Mouse (Mus musculus) kidney, adult 9 months (tissue): Measurements from ENCODE around the gene Fgd3.

ENCODE experiments used
- DNase-seq: peaks from one replicate; pipeline ENCODE4 v3.0.0; 2022

Gene Fgd3

DNA sequence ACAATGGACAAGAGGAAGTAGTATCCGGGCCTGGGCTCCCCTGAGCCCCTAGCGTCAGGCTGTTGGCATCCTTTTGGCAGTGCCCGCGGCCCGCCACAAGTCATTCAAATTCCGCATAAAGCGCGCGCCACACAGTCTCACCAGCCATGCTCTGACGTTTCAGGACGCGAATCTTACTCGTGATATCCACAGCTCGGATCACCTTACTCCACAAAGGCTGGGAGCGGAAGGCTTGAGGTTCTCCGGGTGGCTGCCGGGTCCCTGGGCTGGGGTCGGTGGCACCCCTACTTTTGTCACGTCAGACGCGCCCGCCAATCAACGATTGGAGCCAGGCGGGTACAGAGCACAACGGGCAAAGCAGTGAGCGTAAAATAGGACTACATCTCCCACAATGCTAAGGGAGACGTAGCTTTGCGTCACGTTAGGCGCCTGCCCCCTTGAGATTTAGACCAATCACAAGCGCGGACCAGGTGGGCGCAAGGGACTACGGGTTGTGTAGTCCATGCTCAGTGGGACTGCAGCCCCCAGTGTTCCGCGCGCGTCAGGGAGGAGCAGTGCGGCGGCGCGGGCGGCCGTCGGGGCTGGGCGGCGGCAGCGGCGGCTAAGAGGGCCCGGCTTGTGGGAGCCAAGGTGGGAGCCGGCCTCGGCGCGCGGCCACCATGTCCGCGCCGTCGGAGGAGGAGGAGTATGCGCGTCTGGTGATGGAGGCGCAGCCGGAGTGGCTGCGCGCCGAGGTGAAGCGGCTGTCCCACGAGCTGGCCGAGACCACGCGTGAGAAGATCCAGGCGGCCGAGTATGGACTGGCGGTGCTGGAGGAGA, 21.1 kb upstream of the Fgd3 start, which contains the start of gene Bicd2:
Bicd2 (plus strand) TSS at position 574 of the 819 bp plus-strand sequence.
- peak; percentile 98 for DNase-seq

GRCm38 (mm10) chr13:49338893-49339546, 18.9 kb upstream of the Fgd3 start:
- DNase-seq: peak; percentile 69

DNA sequence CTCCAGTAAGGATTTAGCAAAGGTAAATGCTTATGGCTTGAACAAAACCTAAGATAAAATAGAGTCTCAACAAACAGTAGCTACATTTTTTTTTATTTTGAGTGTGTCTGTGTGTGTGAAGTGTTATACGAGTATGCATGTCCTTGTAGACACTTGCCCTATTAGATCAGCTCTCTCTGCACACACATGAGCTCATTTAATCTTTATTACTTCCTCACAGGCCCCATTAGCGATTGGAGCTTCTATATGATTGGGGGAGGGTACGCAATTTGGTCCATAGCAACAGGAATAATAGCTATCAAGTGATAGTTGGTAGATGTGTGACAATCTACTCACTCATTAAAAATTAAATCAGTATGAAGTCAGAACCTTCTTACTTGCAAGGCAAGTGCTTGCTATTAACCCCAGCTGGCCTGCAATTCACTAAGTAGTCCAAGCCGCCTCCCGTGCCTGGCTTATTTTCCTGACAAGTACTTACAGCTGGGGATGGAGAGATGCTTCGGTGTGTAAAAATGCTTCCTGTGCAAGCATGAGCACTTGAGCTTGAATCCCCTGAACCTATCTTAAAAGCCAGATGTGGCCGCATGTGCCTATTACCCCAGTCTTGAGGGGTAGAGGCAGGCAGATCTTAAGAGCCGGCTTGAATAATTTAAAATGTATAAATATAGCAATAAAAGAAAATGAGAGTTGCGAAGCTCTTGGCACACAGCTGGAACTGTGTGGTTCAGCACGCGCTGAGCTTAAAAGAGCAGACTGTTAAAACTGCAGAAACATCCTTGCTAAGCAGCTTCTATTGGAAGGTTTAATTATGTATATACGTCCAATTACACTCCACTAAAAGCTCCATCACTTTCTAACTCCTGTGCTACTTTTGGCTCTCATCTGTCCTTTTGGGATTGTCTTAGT, 15.2 kb upstream of the Fgd3 start:
- no peak for DNase-seq

DNA sequence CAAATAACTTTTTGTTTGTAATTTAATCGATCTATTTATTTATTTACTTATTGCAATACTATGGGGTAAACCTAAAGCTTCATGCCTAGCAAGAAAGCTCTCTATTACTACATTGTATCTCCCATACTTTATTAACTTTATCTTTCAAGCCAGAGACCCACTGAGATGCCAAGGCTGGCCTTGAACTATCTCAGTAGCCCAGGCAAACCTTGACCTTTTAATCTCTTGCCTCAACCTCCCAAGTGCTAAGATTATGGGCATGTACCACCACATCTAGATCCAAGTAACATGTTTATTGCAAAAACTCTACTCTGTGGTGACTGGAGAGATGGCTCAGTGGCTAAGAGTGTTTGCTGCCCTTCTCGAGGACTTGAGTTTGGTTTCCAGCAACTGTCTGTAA, 13.1 kb upstream of the Fgd3 start:
- no peak for DNase-seq

- no peak for DNase-seq
Observed at GRCm38 (mm10) chr13:49328101-49328500, 8.0 kb upstream of the Fgd3 start.

DNA sequence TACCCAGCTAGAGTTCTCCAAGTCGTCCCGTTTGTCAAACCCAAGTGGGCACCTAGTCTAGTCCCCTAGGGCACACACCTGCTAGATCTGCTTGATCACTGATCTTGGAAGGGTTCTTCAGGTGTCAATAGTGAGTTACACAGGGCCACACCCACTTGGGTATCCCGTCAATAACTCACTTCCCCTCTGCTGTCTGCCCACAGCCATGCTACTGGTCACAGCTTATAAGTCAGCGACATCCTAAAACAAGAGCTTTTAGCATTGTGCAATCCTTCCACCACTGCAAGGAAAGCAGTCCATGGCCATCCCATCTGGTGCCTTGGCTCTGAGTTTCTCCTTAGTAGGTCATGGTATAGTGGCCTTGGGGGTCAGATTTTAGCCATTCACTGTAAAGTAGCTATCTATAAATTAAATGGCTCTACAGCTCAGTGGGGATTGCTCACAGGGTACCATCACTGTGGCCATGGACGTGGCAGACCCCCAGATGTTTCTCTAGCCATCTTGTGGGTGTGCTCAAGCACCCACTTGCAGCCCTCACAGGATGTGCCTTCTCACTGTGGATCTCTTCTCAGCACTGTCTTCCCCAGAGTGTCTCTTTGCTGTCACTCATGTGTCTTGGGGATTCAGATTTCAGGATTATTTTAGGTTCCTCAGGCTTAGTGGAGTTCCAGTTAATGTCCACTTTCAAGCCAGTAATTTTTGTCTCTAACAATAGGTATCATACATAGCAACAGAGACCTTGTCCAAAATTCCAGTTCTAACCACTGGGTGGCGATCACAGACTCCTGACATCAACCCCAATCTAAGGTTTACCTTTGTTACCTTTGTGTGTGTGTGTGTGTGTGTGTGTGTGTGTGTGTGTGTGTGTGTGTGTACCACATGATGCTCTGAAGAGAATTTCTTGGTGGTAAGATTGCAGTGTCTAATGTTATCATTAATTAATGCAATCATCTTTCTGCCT, 6.4 kb upstream of the Fgd3 start:
- DNase-seq: peak; percentile 73

- DNase-seq: no peak
Observed at GRCm38 (mm10) chr13:49324871-49325270, 4.8 kb upstream of the Fgd3 start.

DNA sequence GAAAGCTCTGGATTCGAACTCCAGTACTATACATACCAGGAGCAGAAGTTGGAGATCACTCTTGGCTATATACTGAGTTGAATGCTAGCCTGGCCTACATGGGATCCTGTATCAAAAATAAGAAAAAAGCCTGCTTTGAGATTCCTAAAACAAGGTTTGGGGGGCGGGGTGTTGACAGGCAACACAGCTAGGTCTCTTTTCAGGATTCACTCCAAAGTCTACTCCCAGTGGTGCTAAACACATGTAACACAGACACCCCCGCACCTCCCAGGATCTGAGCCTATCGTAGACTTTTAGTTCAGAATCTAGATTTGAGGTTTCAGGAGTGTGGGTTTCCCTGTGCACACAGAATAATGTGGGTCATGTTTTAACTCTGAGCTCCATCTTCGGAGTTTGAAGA, 2.6 kb upstream of the Fgd3 start:
- no peak for DNase-seq

DNA sequence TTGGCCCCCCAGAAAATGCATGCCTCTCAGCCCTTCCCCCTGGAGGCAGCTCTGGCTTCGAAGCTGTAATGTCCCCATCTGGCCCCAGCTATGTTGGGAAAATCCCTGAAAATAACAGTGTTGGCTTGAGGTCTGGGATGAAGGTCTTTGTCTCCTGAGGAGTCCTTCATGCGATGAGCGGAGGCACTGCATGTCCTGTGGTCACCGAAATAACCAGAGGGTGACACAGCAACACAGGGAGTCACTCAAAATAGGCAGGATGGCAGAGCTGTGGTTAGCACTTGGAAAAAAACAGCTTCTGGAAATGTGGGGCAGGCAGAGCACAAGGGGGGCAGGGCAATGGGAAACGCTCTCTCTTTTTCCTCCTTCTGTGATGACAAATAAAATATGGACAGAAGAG, 2.1 kb upstream of the Fgd3 start:
- DNase-seq: no peak

GRCm38 (mm10) chr13:49321452-49321851, 1.3 kb upstream of the Fgd3 start:
- no peak for DNase-seq

DNA sequence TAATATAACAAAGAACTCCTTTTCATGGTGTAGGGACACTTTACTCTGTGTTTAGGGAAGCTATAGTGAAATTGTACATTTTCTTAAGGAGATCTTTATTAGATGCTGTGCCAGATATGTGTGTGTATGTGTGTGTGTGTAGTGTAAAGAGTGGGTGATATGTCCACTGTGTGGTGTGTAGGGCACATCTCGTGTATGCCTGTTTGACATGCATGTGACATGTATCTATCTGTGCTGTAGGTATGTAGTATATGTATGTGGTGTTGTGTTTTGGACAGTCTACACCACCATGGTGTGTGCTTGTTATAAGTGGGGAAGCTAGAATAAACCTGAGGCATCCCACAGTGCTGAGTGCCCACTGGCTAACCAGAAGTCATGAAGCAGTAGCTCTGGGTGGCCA, 403 bp upstream of the Fgd3 start:
- DNase-seq: no peak

- DNase-seq: no peak
Observed at GRCm38 (mm10) chr13:49317914-49318313, 2.2 kb downstream of the Fgd3 start.

GRCm38 (mm10) chr13:49317508-49317907, 2.6 kb downstream of the Fgd3 start:
- no peak for DNase-seq

DNA sequence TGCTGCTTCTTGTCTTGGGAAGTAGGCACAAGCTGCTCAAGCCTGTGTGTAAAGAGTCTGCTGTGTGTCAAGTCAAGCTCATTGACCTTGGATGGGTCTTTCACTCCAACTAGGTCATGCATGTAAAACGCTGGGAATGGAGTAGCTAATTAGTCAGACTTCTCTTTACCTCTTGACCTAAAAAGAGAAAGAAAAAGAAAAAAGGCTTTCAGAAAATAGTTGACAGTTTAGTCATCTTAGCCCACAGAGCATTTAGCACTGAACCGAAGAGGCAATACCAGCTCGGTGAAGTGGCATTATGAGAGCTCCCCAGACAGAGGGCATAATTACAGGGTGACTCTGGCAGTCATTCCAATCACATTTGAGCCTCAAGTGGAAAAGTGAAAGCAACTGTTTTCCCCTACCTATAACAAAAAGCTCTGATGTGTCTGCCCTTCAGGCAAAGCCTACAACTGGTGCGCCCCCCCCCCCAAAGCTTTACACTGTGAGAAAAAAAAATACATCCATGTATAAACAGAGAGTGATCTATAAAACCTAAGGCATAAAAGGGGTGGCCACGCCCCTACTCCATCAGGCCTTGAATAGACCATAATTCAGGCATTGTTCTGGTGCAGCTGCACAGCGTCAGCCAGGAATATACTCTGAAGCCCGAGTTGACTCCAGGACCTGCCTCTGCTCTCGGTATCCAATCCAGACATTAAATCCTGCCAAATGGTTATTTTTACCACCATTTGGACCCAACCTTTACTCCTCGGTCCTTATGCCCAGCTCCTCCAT, 3.5 kb downstream of the Fgd3 start:
- DNase-seq: no peak

DNA sequence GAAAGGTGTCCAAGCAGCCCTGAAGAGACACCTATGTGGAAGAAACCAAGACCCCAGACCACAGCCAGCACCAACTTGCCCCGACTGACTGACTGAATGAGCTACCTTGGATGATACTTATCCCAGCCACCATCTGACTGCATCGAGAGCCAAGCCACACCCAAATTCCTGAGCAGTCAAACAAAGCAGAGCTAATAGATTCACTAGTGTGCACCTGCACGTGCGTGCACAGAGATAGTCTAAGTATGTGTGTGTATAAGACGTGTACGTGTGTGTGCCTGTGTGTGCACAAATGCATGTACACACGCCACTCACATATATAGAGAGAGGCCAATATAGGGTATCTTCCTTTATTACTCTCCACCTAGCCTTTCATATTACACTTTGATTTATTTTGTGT, 8.5 kb downstream of the Fgd3 start:
- no peak for DNase-seq

DNA sequence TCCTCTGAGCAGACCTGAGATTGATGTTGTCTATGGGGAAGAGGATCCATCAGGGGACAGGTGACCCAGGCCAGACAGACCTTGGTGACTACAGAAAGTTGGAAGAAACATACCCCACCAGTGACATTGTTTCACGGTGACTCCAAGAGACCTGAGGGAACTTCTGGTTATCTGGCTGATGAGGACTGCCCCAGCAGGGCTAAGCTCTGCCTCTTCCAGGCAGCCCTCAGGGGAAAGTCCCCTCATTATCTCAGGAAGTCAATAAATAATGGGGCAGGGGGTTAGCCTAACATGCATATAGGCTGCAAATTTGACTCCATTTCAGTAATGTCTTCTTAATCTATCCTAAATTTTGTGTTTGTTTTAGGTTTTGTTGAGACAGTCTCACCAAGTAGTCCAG, 10.6 kb downstream of the Fgd3 start:
- no peak for DNase-seq

DNA sequence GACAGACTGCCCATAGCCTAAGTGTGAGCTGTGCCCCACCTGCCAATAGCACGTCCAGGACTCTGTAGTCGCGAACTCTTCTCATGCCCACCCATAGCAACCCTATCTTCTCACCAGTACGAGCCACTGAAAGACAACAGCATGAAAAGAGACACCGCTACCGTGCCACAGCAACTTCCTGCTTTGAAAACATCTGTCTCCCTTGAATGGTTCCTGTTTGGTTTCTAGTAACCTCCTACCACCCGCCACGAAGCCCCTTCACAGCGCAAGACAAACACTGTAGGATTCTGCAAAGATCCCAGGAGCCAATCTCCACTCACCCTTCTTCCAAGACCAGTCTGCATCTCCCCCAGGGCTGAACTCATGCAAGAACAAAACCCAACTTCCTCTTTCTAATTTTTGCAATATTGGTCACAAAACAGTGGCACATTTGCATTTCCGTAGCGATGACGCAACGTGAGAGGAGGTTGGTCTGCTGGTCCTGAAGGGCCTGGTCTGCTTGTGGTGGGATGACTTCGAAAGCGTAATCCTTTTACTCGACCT, 11.2 kb downstream of the Fgd3 start:
- no peak for DNase-seq

GRCm38 (mm10) chr13:49308206-49308605, 11.9 kb downstream of the Fgd3 start:
- DNase-seq: no peak

DNA sequence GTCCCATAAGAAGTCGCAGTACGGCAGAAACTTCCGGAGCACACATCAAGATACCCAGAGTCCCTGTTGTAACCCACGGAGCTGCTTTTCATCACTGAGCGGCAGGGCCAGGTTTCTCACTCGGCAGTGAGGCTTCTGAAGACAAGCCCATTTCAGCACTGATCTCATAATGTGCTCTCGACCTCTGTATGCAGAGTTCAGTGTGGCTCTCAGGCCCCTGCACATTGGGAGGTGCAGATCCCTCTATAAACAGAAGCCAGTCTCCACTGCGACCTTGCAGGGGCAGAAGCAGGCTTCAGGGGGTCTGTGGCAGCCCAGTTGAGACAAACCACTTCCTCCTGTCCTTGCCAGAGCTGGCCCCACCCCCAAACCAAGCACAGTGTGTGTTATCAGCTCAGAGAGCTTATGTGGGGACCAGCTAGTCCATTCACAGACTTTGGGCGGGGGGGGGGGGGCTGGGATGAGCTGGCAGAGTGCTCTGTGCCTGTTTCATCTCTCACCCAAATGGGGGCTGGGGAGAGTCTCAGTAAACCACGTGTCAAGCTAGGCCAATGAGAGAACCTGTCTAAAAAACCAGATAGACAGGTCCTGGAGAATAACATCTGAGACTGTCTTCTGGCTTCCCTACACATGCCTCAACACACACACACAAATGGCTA, 12.7 kb downstream of the Fgd3 start:
- DNase-seq: no peak

GRCm38 (mm10) chr13:49306771-49307310, 13.3 kb downstream of the Fgd3 start:
- DNase-seq: no peak
